Mouse (Mus musculus) embryonic facial prominence, embryonic 15.5 days (tissue): ENCODE measurements at regions not wholly inside any gene's neighbourhood (a gene's known extent, or its start where the extent isn't known, plus 50 kb on each side); places are given as distances from the start of the nearest gene placed in this dataset.
"Not testable (repeated sequence)": the region's sequence is repeated elsewhere in the genome, so short reads cannot be mapped to it uniquely, and the experiment has no call there.

ENCODE experiments used
- ATAC-seq: fragments of 200-750 bp; cut with Nextera tagmentation; 2 replicates; pipeline ENCODE4 v1.8.0; 2017; ENCODE audit warnings: low read depth, moderate TSS enrichment; ENCODE audit not compliant: insufficient number of reproducible peaks, low FRiP score, low TSS enrichment
- H3K27ac ChIP-seq: fragments of 300-500 bp; sonication (generic); replicated peaks from 2 replicates; pipeline ENCODE4 v1.5.1; 2015; ENCODE audit warnings: mild to moderate bottlenecking, inconsistent platforms
- H3K27me3 ChIP-seq: fragments of 300-500 bp; sonication (generic); 2 replicates; pipeline ENCODE4 v1.6.1; 2015; ENCODE audit warnings: inconsistent platforms
- H3K36me3 ChIP-seq: fragments of 300-500 bp; sonication (generic); 2 replicates; pipeline ENCODE4 v1.6.1; 2015; ENCODE audit warnings: mild to moderate bottlenecking, inconsistent platforms
- H3K4me1 ChIP-seq: fragments of 300-500 bp; sonication (generic); 2 replicates; pipeline ENCODE4 v1.6.1; 2015; ENCODE audit warnings: inconsistent platforms
- H3K4me2 ChIP-seq: fragments of 300-500 bp; sonication (generic); replicated peaks from 2 replicates; pipeline ENCODE4 v1.6.1; 2015; ENCODE audit warnings: mild to moderate bottlenecking, inconsistent platforms
- H3K4me3 ChIP-seq: fragments of 300-500 bp; sonication (generic); replicated peaks from 2 replicates; pipeline ENCODE4 v1.5.1; 2015; ENCODE audit warnings: mild to moderate bottlenecking, inconsistent platforms
- H3K9ac ChIP-seq: fragments of 300-500 bp; sonication (generic); 2 replicates; pipeline ENCODE4 v1.6.1; 2015; ENCODE audit warnings: inconsistent platforms
- H3K9me3 ChIP-seq: fragments of 300-500 bp; sonication (generic); replicated peaks from 2 replicates; pipeline ENCODE4 v1.6.1; 2016; ENCODE audit warnings: inconsistent platforms
- WGBS: fragments of 180-500 bp; shearing (Covaris S2); methylation state at CpG from one replicate; pipeline ENCODE4 v1.1.7; 2015; 5-methylcytosine and 5-hydroxymethylcytosine counted together

GRCm38 (mm10) chr3:9103456-9103855 lies 506.4 kb downstream of the Zfp704 start:
- no peak overlapping the region for H3K4me3 ChIP-seq
- H3K27me3 ChIP-seq, result no peaks in the 10 kb centered on the region
- ATAC-seq, result 0 out of 2 replicates have a peak, but pooled peaks have one; percentile 31
- no peaks in the 10 kb centered on the region for H3K4me1 ChIP-seq
- WGBS, result 82% methylated on average over 6 of the region's 6 CpGs
- no peaks in the 10 kb centered on the region for H3K9me3 ChIP-seq
- H3K9ac ChIP-seq, result no peak overlapping the region
- no peaks in the 10 kb centered on the region for H3K36me3 ChIP-seq
- no peak overlapping the region for H3K4me2 ChIP-seq
- H3K27ac ChIP-seq, result no peak overlapping the region

- no peak overlapping the region for H3K4me2 ChIP-seq
- H3K27me3 ChIP-seq, result no peaks in the 10 kb centered on the region
- WGBS, result 53% methylated on average over 3 of the region's 3 CpGs
- H3K9ac ChIP-seq, result no peak overlapping the region
- no peaks in the 10 kb centered on the region for H3K9me3 ChIP-seq
- no peak overlapping the region for H3K27ac ChIP-seq
- H3K36me3 ChIP-seq, result no peaks in the 10 kb centered on the region
- no peaks in the 10 kb centered on the region for H3K4me1 ChIP-seq
- no peak overlapping the region for H3K4me3 ChIP-seq
- no peak for ATAC-seq
These were observed 508.6 kb downstream of the Zfp704 start for GRCm38 (mm10) chr3:9101240-9101639.

- Histone ChIP-seq H3K4me3 (no peak overlapping the region), H3K4me2 (no peak overlapping the region), H3K27me3 (no peaks in the 10 kb centered on the region), H3K4me1 (no peaks in the 10 kb centered on the region), H3K36me3 (no peaks in the 10 kb centered on the region), H3K9me3 (no peaks in the 10 kb centered on the region), H3K27ac (no peak overlapping the region), H3K9ac (no peak overlapping the region)
- WGBS, result 81% methylated on average over 8 of the region's 8 CpGs
- no peak for ATAC-seq
These were observed 509.1 kb downstream of the Zfp704 start for GRCm38 (mm10) chr3:9100761-9101160.

GRCm38 (mm10) chr3:9098441-9098840 lies 511.4 kb downstream of the Zfp704 start:
- Histone ChIP-seq H3K27me3 (no peaks in the 10 kb centered on the region), H3K36me3 (no peaks in the 10 kb centered on the region), H3K4me2 (no peak overlapping the region), H3K9ac (no peak overlapping the region), H3K9me3 (no peaks in the 10 kb centered on the region), H3K27ac (no peak overlapping the region), H3K4me1 (no peaks in the 10 kb centered on the region), H3K4me3 (no peak overlapping the region)
- 80% methylated on average over 10 of the region's 10 CpGs for WGBS
- ATAC-seq, result no peak

GRCm38 (mm10) chr3:9084134-9084533 lies 525.8 kb downstream of the Zfp704 start:
- H3K27me3 ChIP-seq, result no peaks in the 10 kb centered on the region
- H3K4me1 ChIP-seq, result no peaks in the 10 kb centered on the region
- 88% methylated on average over 5 of the region's 5 CpGs for WGBS
- no peaks in the 10 kb centered on the region for H3K9me3 ChIP-seq
- H3K27ac ChIP-seq, result no peak overlapping the region
- H3K9ac ChIP-seq, result no peak overlapping the region
- no peak overlapping the region for H3K4me2 ChIP-seq
- no peak overlapping the region for H3K4me3 ChIP-seq
- H3K36me3 ChIP-seq, result no peaks in the 10 kb centered on the region
- ATAC-seq, result no peak

GRCm38 (mm10) chr3:9082061-9082460 lies 527.8 kb downstream of the Zfp704 start:
- no peak overlapping the region for H3K9ac ChIP-seq
- no peak overlapping the region for H3K4me3 ChIP-seq
- H3K36me3 ChIP-seq, result no peaks in the 10 kb centered on the region
- no peaks in the 10 kb centered on the region for H3K4me1 ChIP-seq
- no peak overlapping the region for H3K27ac ChIP-seq
- H3K27me3 ChIP-seq, result no peaks in the 10 kb centered on the region
- H3K4me2 ChIP-seq, result no peak overlapping the region
- no peaks in the 10 kb centered on the region for H3K9me3 ChIP-seq
- 52% methylated on average over 7 of the region's 7 CpGs for WGBS
- no peak for ATAC-seq

GRCm38 (mm10) chr3:9078201-9078600 lies 531.7 kb downstream of the Zfp704 start:
- Histone ChIP-seq H3K27ac (no peak overlapping the region), H3K4me2 (no peak overlapping the region), H3K4me3 (no peak overlapping the region), H3K9me3 (no peaks in the 10 kb centered on the region), H3K36me3 (no peaks in the 10 kb centered on the region), H3K4me1 (no peaks in the 10 kb centered on the region), H3K9ac (no peak overlapping the region), H3K27me3 (no peaks in the 10 kb centered on the region)
- 55% methylated on average over 2 of the region's 2 CpGs for WGBS
- ATAC-seq, result no peak

- H3K9ac ChIP-seq, result no peak overlapping the region
- WGBS, result 14% methylated on average over 3 of the region's 3 CpGs
These were observed 533.2 kb downstream of the Zfp704 start for GRCm38 (mm10) chr3:9076696-9077095.

GRCm38 (mm10) chr3:9072471-9072870 lies 537.4 kb downstream of the Zfp704 start:
- H3K4me2 ChIP-seq, ATAC-seq, H3K36me3 ChIP-seq, H3K4me1 ChIP-seq, H3K9me3 ChIP-seq, H3K27ac ChIP-seq, H3K9ac ChIP-seq, H3K27me3 ChIP-seq, H3K4me3 ChIP-seq: not testable (repeated sequence)
- WGBS, result 89% methylated on average over 13 of the region's 13 CpGs

More at GRCm38 (mm10) chr3:9076696-9077095, 533.2 kb downstream of the Zfp704 start:
- Histone ChIP-seq H3K4me2 (no peak overlapping the region), H3K27ac (no peak overlapping the region), H3K27me3 (no peaks in the 10 kb centered on the region), H3K4me3 (no peak overlapping the region), H3K9me3 (no peaks in the 10 kb centered on the region), H3K36me3 (no peaks in the 10 kb centered on the region), H3K4me1 (no peaks in the 10 kb centered on the region)
- no peak for ATAC-seq

- Histone ChIP-seq H3K9me3 (no peaks in the 10 kb centered on the region), H3K27me3 (no peaks in the 10 kb centered on the region), H3K27ac (no peak overlapping the region), H3K36me3 (no peaks in the 10 kb centered on the region), H3K4me3 (no peak overlapping the region), H3K9ac (no peak overlapping the region), H3K4me2 (no peak overlapping the region), H3K4me1 (peaks cover 8% of the 10 kb centered on the region; the same call in 1 of the 2 replicates)
- whole genome bisulfite sequencing, result 6% methylated on average over 12 of the region's 12 CpGs
- ATAC-seq, result no peak
These were observed 542.8 kb downstream of the Zfp704 start for GRCm38 (mm10) chr3:9067048-9067447.

GRCm38 (mm10) chr3:9066374-9066773 lies 543.5 kb downstream of the Zfp704 start:
- no peak for ATAC-seq
- no peaks in the 10 kb centered on the region for H3K9me3 ChIP-seq
- H3K4me1 ChIP-seq, result peaks cover 8% of the 10 kb centered on the region; the same call in 1 of the 2 replicates
- no peaks in the 10 kb centered on the region for H3K36me3 ChIP-seq
- WGBS, result 74% methylated on average over 5 of the region's 5 CpGs
- H3K4me2 ChIP-seq, result no peak overlapping the region
- H3K4me3 ChIP-seq, result no peak overlapping the region
- no peak overlapping the region for H3K27ac ChIP-seq
- no peaks in the 10 kb centered on the region for H3K27me3 ChIP-seq
- no peak overlapping the region for H3K9ac ChIP-seq

- no peak overlapping the region for H3K27ac ChIP-seq
- H3K4me2 ChIP-seq, result no peak overlapping the region
- no peaks in the 10 kb centered on the region for H3K36me3 ChIP-seq
- H3K4me1 ChIP-seq, result peaks cover 8% of the 10 kb centered on the region; the same call in 1 of the 2 replicates
- H3K27me3 ChIP-seq, result no peaks in the 10 kb centered on the region
- no peak overlapping the region for H3K4me3 ChIP-seq
- WGBS, result 63% methylated on average over 5 of the region's 5 CpGs
- no peak overlapping the region for H3K9ac ChIP-seq
- no peak for ATAC-seq
- no peaks in the 10 kb centered on the region for H3K9me3 ChIP-seq
These were observed 544.0 kb downstream of the Zfp704 start for GRCm38 (mm10) chr3:9065892-9066291.
